Mouse (Mus musculus) yolk sac, embryonic 10.5 days (tissue): ENCODE measurements around the gene Snapc3.
"Not testable (repeated sequence)": the region's sequence is repeated elsewhere in the genome, so short reads cannot be mapped to it uniquely, and the experiment has no call there.

Experiments used
- DNase-seq: peaks from one replicate; pipeline ENCODE4 v3.0.0-alpha.2; 2017; ENCODE audit warnings: low spot score

The Snapc3 gene

DNA sequence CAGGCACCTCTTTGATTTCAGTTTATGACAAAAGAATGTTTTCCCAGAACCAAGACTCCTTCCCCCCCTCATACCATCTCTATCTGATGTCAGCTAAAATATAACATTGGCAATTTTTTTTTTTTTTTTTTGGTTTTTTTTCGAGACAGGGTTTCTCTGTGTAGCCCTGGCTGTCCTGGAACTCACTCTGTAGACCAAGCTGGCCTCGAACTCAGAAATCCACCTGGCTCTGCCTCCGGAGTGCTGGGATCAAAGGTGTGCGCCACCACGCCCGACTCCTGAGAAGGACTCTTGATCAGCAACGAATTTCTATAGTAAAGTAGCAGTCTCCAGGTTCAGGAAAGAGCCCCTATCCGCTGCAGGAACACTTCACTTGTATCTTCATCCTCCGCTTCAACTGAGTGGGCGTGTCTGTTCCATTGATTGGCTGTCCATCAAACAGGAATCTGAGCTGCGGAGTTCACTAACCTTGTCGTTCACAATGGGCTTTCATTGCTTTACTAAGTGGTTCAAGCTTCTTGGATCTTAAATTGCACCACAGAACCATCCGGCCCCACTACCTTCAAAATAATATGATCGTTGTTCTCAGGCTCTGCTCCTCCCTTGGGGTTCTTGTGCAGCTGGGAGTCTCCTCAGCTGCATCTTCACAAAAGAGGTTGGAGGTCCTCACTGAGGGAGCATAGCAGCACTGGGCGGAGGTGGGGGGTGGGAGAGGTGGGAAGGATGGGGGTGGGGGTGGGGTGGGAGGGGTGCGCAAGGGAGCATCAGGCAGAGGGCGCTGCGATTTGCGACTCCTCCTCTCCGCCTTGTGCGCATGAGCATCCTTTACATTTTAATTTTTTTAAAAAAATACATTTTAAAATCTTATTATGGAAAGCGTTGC is 82.9 kb downstream of the Snapc3 start:
- peak; percentile 14 for DNase-seq

DNA sequence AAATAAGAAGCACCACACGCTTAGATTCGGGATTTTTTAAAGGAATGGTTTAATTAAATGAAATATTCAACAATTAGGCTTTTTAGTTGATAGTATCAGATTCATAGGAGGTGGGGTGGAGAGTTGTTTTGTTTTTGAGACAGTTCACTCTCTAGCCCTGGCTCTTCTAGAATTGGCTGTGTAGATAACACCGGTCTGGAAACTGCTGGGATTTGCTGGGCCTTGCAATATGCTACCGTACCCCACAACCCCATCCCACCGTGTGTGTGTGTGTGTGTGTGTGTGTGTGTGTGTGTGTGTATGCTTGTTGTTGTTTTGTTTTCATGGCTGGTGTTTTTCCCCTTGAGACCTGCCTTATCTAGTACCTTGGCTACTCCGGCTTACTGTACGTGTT is 83.5 kb downstream of the Snapc3 start:
- DNase-seq = no peak

DNA sequence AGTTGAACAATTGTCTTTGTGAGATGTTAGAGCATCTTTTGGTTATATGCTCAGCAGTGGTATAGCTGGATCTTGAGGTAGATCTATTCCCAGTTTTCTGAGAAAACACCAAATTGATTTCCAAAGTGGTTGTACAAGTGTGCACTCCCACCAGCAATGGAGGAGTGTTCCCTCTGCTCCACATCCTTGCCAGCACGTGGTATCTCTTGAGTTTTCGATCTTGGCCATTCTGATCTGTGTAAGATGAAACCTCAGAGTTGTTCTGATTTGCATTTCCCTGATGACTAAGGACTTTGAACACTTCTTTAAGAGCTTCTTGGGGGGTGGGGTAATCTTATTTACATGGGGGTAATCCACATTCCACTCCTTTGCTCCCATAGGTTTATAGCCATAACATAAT is 92.1 kb downstream of the Snapc3 start:
- no peak for DNase-seq

DNA sequence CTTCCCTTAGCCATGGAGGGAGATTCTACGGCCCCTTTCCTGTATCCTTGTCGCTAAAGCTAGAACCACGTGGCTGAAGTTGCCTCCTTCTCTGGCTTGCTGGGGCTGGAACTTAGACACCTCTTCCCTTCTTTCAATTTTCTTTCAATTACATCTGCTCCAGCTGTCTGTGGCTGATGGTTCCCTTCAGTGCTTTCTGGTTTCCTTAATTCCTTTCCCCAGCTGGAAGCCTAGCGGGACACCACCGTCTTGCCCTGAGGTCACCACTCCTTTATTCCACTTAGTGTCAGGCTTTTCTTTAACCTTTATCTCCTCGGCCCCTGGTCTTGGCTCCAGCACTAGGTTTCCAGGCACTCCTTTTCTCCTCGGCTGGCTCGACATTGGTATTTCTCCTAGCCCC is 93.6 kb downstream of the Snapc3 start:
- DNase-seq = no peak

DNA sequence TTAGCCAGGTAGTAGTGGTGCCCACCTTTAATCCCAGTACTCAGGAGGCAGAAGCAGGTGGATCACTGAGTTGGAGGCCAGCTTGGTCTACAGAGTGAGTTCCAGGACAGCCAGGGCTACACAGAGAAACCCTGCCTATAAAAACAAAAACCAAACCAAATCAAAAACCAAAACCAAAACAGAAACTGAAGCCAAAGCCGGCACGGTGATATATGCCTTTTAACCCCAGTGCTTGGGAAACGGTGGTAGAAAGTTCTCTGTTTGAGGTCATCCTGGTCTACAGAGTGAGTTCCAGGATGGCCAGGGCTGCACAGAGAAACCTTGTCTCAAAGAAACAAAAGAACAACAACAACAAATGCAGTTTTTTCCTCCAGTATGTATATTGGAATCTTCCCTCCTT is 94.7 kb downstream of the Snapc3 start:
- no peak for DNase-seq

DNA sequence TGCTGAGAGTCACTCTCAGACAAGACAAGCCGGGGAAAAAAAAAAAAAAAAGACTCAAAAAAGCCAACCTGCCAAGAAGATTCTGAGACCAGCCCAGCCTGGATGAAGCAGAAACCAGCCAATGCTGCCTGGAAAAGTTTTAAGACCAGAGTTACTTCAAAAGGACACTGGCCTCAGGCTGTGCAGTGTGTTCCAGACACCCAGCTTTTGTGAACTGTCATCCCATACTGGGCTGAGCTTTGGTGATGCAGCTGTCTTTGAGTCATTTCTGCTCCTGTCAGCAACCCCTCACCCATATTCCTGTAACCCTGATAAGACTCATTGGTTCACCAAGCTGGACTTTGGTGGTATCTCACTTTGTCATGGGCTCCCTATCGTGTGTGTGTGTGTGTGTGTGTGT is 95.1 kb downstream of the Snapc3 start:
- DNase-seq = no peak

DNA sequence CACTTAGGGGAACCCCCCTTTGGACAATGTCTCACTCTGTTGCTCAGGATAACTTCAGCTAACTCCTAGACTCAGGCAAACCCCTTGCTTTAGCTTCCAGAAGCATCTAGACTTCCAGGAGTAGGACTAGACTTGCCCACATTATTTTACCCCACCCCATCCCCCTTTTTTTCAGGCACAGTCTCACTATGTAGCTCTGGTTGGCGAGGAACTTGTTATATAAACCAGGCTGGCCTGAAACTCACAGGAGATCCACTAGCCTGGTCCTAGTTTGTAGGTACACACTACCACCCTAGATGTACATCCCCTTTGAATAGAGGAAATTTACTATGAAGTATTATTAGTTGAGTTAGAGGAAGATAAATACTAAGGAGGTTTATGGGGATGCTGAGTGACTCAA is 96.7 kb downstream of the Snapc3 start:
- no peak for DNase-seq

DNA sequence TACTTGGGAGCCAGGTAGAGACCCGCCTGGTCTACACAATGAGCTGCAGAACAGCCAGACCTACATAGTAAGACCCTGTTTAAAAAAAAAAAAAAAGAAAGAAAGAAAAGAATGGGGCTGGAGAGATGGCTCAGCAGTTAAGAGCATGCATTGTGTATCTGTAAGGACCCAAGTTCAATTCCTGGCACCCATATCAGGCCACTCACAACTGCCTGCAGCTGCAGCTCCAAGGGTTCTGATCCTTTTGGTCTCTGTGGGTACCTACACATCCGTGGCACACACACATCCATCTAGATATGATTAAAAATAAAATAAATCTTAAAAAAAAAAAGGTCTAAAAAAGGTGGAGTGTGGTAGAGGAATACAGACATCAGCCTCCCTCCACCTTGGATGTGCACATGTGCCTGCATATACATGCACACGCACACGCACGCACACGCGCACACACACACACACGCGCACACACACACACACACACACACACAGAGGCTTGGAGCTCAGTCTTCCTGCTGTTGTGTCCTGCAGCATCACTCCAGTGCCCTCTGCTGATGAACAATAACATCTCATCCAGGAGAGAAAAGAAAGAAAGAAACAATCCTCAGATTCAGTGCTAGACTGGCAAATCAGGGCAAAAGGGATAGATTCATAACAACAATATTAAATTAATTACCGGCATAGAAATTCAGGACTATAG is 97.6 kb downstream of the Snapc3 start:
- no peak for DNase-seq

DNA sequence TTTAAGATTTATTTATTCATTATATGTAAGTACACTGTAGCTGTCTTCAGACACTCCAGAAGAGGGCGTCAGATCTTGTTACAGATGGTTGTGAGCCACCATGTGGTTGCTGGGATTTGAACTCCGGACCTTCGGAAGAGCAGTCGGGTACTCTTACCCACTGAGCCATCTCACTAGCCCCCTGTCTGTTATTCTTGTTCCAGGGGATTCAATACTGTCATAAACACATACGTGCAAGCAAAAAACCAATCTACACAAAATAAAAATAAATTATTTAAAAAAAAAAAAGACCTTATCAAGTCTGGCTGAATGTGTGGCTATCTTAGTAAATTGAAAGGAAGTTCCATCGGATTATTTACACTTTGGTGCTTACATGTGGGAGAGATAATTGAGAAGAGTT is 98.6 kb downstream of the Snapc3 start:
- not testable (repeated sequence) for DNase-seq
